Mouse (Mus musculus) liver, postnatal 0 days (tissue): Measurements from ENCODE around the gene Rtl5.

Experiments
- CTCF ChIP-seq: sonication (generic); IDR thresholded peaks from 2 replicates; pipeline ENCODE4 v1.5.1; 2016; ENCODE audit warnings: antibody characterized with exemption, low read depth
- EP300 ChIP-seq: IDR thresholded peaks from 2 replicates; pipeline ENCODE4 v1.6.1; 2016; ENCODE audit warnings: antibody characterized with exemption, low read depth, mild to moderate bottlenecking

DNA sequence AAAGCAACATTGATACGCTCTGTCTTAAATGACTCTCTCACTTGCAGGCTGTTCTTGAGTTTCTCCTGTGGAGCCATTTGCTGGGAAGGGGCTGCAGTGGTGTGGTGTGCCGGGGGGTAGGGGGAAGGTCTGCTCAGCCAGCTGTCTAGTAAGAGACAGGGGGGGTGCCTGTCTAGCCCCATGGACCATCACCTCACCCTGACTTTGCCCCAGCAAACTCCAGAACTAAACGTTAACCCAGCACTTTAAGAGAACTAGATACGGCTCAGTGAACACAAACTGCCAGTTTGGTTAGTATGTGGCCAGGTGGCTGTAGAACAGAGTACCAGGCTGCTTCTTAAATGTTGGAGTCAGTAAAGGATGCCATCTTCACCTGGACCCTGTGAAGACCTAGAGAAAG lies 4.1 kb upstream of the Rtl5 start:
- TF ChIP-seq CTCF (no peak), EP300 (no peak)
